Mouse (Mus musculus): ENCODE results near the gene Cd82. TPM values are rescaled to one million over a fixed set of nuclear protein-coding genes. Genes with fewer than 3 reads are reported as not detected.

Cd82 gene
- polyA plus RNA-seq (2012; rRNA removed) = 19.5 and 24.4 TPM in 2 replicates

DNA sequence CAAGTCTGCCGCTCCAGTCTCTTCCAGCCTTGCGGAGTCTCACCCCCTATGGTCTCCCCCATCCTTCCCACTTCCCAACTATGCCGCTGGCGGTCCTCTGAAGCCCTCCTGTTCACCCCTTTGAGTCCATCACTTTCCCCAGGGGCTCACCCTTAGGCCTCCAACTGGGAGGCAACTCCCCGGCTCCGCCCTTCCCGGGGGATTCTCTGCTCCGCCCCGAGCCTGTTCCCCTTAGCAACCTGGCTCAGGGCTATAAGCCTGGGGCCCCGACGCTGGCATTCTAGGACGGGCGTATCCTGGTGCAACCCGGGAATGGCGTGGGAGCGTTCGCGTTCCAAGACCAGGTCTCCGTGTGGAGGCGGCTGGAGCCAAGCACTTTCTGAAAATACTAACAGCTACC lies at the start of gene Cd82:
TSS of gene Cd82 (minus strand) at position 381 of the 400 bp plus-strand sequence.
- TF ChIP-seq CTCF (IDR thresholded peaks at IDR 0.05; ENCODE audit: borderline replicate concordance, extremely low read depth, insufficient read depth, insufficient read length) (no peak), POLR2A (IDR thresholded peaks at IDR 0.05; ENCODE audit: borderline replicate concordance, extremely low read depth, insufficient read depth, insufficient read length, poor library complexity, severe bottlenecking) (no peak)

DNA sequence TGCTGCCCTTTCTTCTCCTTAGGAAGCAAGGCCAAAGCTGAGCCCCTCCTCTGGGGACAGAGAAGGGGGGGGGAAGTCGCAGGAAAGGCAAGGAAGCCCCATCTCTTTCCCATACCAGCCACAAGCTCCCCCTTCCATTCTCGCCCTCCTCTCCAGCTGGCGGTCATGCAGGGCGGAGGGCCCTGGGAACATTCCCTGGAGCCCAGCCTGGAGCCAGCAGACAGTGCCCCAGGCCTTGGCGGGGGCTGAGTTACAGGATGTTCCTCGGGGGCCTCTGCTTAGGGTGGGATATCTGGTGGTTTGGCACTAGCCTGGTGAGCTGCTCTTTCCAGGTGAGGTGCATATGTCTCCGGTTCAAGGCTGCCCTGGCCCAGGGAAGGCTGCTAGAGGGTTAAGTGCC lies 49.2 kb upstream of the Cd82 start:
- TF ChIP-seq POLR2A (IDR thresholded peaks at IDR 0.05; ENCODE audit: borderline replicate concordance, extremely low read depth, insufficient read depth, insufficient read length, poor library complexity, severe bottlenecking) (no peak), CTCF (IDR thresholded peaks at IDR 0.05; ENCODE audit: borderline replicate concordance, extremely low read depth, insufficient read depth, insufficient read length) (no peak)
- DNase-seq (ENCODE audit: low read depth) = no peak

More for the DNA sequence above, at the start of gene Cd82:
- DNase-seq (ENCODE audit: low read depth) = peak; percentile 83

DNA sequence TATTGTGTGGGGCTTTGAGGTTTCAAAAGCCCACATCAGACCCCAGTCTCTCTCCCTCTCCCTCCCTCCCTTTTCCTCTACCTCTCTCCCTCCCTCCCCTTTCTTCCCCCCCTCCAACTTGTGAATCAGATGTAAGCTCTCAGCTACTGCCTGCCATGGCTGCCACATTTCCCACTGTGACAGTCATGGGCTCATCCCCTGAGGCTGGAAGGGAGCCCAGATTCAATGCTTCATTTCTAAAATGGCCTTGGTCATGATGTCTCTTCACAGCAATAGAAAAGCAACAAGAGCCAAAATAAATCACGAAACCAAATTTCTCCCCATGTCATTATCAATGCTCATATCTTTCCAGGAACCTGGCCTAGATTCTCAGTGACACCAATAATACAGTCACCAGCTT lies 47.9 kb upstream of the Cd82 start:
- DNase-seq (ENCODE audit: low read depth) = peak; percentile 47
- no peak for TF ChIP-seq POLR2A (IDR thresholded peaks at IDR 0.05; ENCODE audit: borderline replicate concordance, extremely low read depth, insufficient read depth, insufficient read length, poor library complexity, severe bottlenecking)
- no peak for TF ChIP-seq CTCF (IDR thresholded peaks at IDR 0.05; ENCODE audit: borderline replicate concordance, extremely low read depth, insufficient read depth, insufficient read length)

DNA sequence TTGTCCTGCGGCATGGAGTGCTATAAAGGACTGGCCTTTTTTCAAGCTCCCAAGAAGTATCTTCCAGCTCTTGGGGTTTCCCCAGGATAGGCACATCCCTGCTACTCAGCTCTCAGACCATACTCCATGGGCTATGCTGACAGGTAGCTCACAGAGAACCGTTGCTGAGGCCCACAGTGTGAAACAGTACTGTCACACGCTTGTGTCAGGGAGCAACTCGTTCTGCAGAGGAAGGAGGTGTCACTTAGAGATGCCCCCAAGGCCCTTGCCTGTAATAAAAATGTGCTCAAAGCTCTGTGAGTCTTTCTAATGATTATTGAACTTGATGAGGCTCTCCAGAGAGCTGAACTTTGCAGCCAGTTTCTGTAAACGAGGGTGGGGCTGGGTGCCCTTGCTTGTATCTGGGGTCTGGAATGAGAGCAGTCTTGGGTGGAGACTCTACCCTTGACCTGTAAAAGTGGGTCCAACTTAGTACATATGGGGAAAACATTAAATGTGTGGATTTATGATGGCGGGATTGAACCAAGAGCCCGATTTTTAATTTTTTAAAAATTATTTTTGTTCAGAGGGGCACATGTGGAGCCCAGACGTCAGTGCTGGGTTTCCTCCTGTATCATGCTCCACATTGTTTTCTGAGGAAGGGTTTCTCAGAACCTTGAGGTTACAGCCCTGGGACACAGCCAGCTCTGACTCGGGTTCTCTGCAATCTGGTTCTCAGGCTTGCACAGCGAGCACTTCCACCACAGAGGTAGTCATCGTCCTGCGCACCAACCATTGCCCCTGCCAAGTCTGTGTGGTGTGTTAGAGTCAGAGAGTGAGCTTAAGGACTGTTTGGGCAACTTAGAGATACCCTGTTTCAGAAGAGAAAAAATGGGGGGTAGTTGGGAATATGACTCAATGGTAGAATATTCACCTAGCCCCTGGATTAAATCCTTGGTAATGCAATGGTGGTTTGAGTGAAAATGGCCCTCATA lies 47.1 kb upstream of the Cd82 start:
- TF ChIP-seq POLR2A (IDR thresholded peaks at IDR 0.05; ENCODE audit: borderline replicate concordance, extremely low read depth, insufficient read depth, insufficient read length, poor library complexity, severe bottlenecking) (no peak), CTCF (IDR thresholded peaks at IDR 0.05; ENCODE audit: borderline replicate concordance, extremely low read depth, insufficient read depth, insufficient read length) (no peak)
- DNase-seq (ENCODE audit: low read depth) = no peak

DNA sequence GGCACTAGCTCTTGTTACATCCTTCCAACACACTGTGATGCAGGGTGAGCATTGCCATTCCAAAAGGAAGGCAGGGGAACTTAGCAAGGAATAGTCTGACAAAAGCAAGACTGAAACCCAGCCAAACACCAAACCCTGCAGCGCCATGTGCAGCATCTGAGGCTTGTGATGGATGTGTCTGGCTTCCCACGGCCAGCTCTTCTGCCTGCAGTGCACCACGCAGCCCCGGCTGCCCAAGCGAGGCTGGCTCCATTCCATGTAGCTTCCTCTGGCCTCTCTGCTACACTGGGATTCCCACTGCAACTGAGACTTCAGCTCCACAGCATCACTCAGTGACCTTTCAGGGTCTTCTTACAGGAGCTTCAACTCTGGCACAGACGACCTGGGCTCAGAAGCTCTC lies 42.2 kb upstream of the Cd82 start:
- DNase-seq (ENCODE audit: low read depth) = no peak
- TF ChIP-seq CTCF (IDR thresholded peaks at IDR 0.05; ENCODE audit: borderline replicate concordance, extremely low read depth, insufficient read depth, insufficient read length) (no peak), POLR2A (IDR thresholded peaks at IDR 0.05; ENCODE audit: borderline replicate concordance, extremely low read depth, insufficient read depth, insufficient read length, poor library complexity, severe bottlenecking) (no peak)

DNA sequence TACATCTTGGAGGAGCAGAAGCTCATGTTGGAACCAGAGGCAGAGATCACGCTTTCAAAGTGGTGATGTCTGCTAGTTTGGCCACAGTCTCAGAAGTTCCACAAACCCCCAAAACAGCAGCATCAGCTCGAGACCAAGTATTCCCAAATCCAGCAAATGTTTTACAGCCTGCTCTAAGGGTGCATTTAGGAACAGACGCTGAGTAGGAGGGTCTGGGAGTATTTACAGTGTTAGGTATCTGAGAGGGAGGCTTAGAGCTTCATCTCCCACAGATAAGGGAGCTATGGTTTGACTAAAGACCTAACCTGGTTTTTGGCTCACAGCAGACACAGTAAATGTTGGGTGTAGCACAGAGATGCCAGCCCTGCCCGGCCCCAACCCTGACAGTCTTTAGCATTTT lies 40.4 kb upstream of the Cd82 start:
- no peak for DNase-seq (ENCODE audit: low read depth)
- no peak for TF ChIP-seq CTCF (IDR thresholded peaks at IDR 0.05; ENCODE audit: borderline replicate concordance, extremely low read depth, insufficient read depth, insufficient read length)
- TF ChIP-seq POLR2A (IDR thresholded peaks at IDR 0.05; ENCODE audit: borderline replicate concordance, extremely low read depth, insufficient read depth, insufficient read length, poor library complexity, severe bottlenecking) = no peak

DNA sequence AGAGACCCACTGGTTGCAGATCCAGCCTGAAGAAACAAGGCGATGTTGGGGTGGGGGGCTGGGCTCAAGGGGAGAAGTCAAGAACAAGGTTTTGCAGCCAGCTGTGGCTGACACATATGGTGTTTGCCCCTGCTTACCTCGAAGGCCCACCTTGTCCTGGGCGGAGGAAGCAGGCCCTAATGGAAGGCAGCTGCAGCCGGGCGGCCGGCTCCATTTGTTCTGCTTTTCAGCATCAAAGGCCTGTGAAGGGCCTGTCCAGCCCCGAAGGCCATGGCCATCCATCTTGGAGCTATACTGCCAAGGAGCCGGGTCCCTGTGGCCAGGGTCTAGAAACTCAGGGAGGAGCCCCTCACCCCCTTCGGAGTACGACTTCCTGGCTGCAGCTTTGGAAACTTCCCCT lies 38.4 kb upstream of the Cd82 start:
- no peak for DNase-seq (ENCODE audit: low read depth)
- TF ChIP-seq POLR2A (IDR thresholded peaks at IDR 0.05; ENCODE audit: borderline replicate concordance, extremely low read depth, insufficient read depth, insufficient read length, poor library complexity, severe bottlenecking) (no peak), CTCF (IDR thresholded peaks at IDR 0.05; ENCODE audit: borderline replicate concordance, extremely low read depth, insufficient read depth, insufficient read length) (no peak)

DNA sequence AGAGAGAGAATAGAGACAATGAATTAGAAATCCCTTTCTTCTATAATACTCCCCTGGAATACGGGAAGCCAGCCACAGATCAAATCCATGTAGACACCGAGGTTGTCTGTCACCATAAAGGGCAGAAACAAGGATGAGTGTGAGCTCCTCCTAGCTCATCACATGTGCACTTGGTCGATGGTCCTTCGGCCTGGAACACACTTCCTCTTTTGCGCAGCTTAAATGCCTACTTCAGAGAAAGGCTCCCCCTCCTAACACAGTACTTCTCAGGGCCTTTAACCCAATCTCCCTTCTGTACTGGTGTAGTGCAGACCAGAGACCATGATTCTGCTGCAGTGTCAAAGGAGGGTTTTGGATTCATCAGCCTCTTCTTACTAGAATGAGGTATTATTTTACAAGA lies 34.3 kb upstream of the Cd82 start:
- TF ChIP-seq CTCF (IDR thresholded peaks at IDR 0.05; ENCODE audit: borderline replicate concordance, extremely low read depth, insufficient read depth, insufficient read length) (no peak), POLR2A (IDR thresholded peaks at IDR 0.05; ENCODE audit: borderline replicate concordance, extremely low read depth, insufficient read depth, insufficient read length, poor library complexity, severe bottlenecking) (no peak)
- no peak for DNase-seq (ENCODE audit: low read depth)

DNA sequence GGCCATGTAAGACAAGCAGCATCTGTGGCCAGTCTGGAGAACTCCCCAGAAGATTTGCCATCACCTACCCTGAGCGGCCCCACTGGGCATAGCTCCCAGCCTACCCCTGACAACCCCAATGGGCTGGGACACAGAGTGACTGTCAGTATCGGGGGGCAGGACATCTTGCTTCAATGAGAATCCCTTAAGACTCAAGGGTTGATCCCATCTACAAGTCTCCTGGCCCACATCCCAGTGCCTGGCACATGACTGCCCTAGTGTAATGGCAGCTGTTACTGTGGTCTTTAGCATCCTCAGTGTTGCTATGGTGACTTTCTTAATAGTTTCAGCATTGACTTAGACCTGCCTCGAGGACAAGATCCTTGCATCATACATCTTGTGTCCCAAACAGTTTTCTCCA lies 32.2 kb upstream of the Cd82 start:
- peak; percentile 23 for DNase-seq (ENCODE audit: low read depth)
- no peak for TF ChIP-seq POLR2A (IDR thresholded peaks at IDR 0.05; ENCODE audit: borderline replicate concordance, extremely low read depth, insufficient read depth, insufficient read length, poor library complexity, severe bottlenecking)
- no peak for TF ChIP-seq CTCF (IDR thresholded peaks at IDR 0.05; ENCODE audit: borderline replicate concordance, extremely low read depth, insufficient read depth, insufficient read length)

DNA sequence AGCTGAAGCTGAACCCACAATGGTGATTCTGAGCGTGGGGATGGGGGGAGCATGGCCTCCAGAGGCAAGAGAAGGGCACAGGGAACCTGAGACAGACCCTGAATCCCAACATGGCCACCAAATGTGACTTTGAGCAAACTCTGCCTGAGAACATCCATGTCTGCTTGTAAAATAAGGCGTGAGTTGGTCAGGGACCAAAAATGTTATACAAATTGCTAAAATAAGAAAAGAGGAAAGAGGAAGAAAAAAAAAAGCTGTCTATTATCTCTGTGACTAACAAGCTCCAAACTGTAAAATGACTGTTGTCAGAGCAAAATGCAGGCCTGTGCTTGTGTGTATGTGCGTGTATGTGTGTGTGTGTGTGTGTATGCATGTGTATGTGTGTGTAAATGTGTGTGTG lies 30.6 kb upstream of the Cd82 start:
- DNase-seq (ENCODE audit: low read depth) = no peak
- TF ChIP-seq CTCF (IDR thresholded peaks at IDR 0.05; ENCODE audit: borderline replicate concordance, extremely low read depth, insufficient read depth, insufficient read length) = no peak
- no peak for TF ChIP-seq POLR2A (IDR thresholded peaks at IDR 0.05; ENCODE audit: borderline replicate concordance, extremely low read depth, insufficient read depth, insufficient read length, poor library complexity, severe bottlenecking)

DNA sequence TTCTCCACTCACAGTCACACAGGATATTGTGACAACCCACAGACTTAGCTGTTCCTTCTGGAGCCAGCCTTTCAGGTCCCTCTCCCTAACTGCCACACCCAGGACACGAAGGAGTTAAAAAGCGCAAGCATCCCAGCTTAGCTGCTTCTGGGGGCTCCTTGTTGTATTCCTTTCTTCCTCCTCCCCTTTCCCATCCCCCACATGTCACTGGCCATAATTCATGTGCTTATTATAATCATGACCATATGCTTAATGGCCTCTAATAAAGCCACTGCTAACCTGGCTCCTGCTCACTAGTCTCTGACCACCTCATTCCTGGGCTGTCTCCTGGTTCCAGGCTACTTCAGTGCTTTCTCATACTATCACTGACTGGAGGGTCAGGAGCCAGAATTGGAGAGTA lies 27.6 kb upstream of the Cd82 start:
- DNase-seq (ENCODE audit: low read depth) = no peak
- TF ChIP-seq CTCF (IDR thresholded peaks at IDR 0.05; ENCODE audit: borderline replicate concordance, extremely low read depth, insufficient read depth, insufficient read length) = no peak
- TF ChIP-seq POLR2A (IDR thresholded peaks at IDR 0.05; ENCODE audit: borderline replicate concordance, extremely low read depth, insufficient read depth, insufficient read length, poor library complexity, severe bottlenecking) = no peak

Data from brain, embryonic 14.5 days (tissue).